Mouse (Mus musculus): ENCODE data around the gene Trpc5. TPM values are rescaled to one million over a fixed set of nuclear protein-coding genes. Genes with fewer than 3 reads are reported as not detected.

Trpc5 gene
- 0.29 and 0.34 TPM in 2 replicates for polyA plus RNA-seq (2015; fragmentation: Nextera tagmentation; extraction: Ambion mirVana)

- WGBS, result 0% methylated on average over 1 of the region's 1 CpGs
- Histone ChIP-seq H3K9ac (0 out of 2 replicates have a peak within 1 kb of the TSS, but pooled peaks have one; percentile 13), H3K4me2 (replicated peaks) (peak within 1 kb of the TSS; percentile 68), H3K4me1 (replicated peaks) (no peaks in the 10 kb centered on the region), H3K4me3 (replicated peaks) (peak within 1 kb of the TSS; percentile 38), H3K27me3 (replicated peaks) (peaks cover 7% of the 10 kb centered on the region; the same call in 1 of the 2 replicates), H3K36me3 (no peaks in the 10 kb centered on the region), H3K9me3 (no peaks in the 10 kb centered on the region), H3K27ac (no peak within 1 kb of the TSS)
- no peak for ATAC-seq
Observed at GRCm38 (mm10) chrX:144688142-144688206, at the start of gene Trpc5. TSS of gene Trpc5 (minus strand) at chrX:144688180.

DNA sequence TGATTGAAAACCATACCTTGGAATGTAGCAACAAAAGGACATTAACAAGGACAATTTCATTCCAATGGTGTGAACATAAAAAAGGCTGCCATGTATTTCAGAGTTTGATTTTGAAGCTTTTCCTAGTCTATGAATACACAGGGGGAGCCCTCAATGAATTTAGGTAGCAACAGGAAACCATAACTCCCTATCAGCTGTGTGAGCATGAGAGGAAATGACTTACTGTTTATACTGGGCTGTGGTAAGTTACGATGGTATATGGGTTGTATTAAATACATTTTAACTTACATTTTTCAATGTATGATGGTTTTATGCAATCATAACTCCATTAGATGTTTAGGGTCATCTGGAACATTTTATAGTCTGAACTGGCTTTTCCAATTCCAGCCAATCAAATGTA, 28.4 kb upstream of the Trpc5 start:
- no peak for ATAC-seq
- Histone ChIP-seq H3K4me3 (replicated peaks) (no peak overlapping the region), H3K9ac (no peak overlapping the region), H3K4me1 (replicated peaks) (no peaks in the 10 kb centered on the region), H3K27me3 (replicated peaks) (no peaks in the 10 kb centered on the region), H3K9me3 (no peaks in the 10 kb centered on the region), H3K27ac (no peak overlapping the region), H3K4me2 (replicated peaks) (no peak overlapping the region), H3K36me3 (no peaks in the 10 kb centered on the region)
- WGBS, result 55% methylated on average over 1 of the region's 1 CpGs

DNA sequence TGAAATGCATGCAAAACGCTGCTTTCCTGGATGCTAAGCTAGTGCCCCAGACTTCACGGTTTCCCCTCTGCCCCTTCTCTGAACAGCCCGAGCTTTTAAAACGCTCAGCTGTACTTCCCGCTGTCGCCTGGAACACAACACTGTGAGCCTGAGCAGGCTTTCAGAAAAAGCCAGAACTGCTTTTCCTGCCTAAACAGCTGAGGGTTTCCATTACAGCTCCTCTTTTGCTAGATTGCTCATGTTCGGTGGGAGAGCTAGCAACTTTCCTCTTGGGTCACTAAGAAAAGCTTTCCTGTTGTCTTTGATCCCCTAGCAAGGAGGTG, 1.8 kb upstream of the Trpc5 start:
- ATAC-seq, result peak; percentile 25; the same call in 1 of the 2 replicates

DNA sequence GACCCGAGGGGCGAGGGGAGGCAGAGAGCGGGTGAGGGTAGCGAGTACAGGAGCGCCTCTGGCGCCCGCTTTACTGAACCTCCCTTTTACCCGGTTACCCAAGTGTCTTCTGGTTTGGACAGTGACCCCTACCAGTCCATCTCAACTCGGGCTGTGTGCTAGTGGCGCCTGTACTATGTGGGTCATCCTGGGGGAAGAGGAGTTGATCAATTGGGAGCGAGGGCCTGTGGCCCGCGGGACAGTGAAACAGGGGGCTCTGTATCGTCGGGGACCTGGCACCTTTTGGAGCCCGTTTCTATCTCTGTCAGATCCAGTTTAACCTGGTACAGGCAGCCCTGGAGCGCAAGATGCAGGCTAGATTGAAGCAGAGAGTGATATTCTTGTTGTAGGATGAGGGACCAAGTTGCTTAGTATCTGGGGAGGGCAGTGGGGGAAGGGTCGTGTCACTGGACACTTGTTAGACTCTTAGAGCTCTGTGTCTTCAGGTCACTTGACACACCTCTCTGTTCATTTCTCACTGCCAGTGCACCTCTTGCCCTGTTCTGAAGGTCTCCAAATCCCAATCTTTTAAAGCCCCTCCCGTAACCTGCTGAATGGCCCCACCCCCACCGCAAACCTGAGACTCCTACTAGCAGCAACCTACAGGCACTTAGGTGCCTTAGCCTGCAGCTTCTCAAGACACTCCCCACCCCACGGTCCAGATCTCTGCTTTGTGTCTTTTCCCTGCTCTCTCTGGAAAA, 1.3 kb upstream of the Trpc5 start:
- peak; percentile 66 for ATAC-seq
- peak overlapping the region; percentile 68 for H3K4me2 ChIP-seq (replicated peaks)
- H3K4me1 ChIP-seq (replicated peaks), result no peaks in the 10 kb centered on the region
- peak overlapping the region; percentile 38 for H3K4me3 ChIP-seq (replicated peaks)
- no peak overlapping the region for H3K27ac ChIP-seq
- 19% methylated on average over 20 of the region's 21 CpGs for WGBS
- 0 out of 2 replicates have a peak overlapping the region, but pooled peaks have one; percentile 13 for H3K9ac ChIP-seq
- no peaks in the 10 kb centered on the region for H3K9me3 ChIP-seq
- H3K27me3 ChIP-seq (replicated peaks), result peaks cover 7% of the 10 kb centered on the region; the same call in 1 of the 2 replicates
- no peaks in the 10 kb centered on the region for H3K36me3 ChIP-seq

More for the DNA sequence above, 1.8 kb upstream of the Trpc5 start:
- H3K4me3 ChIP-seq (replicated peaks), result no peak overlapping the region
- no peaks in the 10 kb centered on the region for H3K36me3 ChIP-seq
- no peaks in the 10 kb centered on the region for H3K9me3 ChIP-seq
- H3K4me1 ChIP-seq (replicated peaks), result no peaks in the 10 kb centered on the region
- 22% methylated on average over 7 of the region's 7 CpGs for WGBS
- no peak overlapping the region for H3K9ac ChIP-seq
- no peak overlapping the region for H3K27ac ChIP-seq
- peak overlapping the region; percentile 68 for H3K4me2 ChIP-seq (replicated peaks)
- peaks cover 7% of the 10 kb centered on the region; the same call in 1 of the 2 replicates for H3K27me3 ChIP-seq (replicated peaks)

DNA sequence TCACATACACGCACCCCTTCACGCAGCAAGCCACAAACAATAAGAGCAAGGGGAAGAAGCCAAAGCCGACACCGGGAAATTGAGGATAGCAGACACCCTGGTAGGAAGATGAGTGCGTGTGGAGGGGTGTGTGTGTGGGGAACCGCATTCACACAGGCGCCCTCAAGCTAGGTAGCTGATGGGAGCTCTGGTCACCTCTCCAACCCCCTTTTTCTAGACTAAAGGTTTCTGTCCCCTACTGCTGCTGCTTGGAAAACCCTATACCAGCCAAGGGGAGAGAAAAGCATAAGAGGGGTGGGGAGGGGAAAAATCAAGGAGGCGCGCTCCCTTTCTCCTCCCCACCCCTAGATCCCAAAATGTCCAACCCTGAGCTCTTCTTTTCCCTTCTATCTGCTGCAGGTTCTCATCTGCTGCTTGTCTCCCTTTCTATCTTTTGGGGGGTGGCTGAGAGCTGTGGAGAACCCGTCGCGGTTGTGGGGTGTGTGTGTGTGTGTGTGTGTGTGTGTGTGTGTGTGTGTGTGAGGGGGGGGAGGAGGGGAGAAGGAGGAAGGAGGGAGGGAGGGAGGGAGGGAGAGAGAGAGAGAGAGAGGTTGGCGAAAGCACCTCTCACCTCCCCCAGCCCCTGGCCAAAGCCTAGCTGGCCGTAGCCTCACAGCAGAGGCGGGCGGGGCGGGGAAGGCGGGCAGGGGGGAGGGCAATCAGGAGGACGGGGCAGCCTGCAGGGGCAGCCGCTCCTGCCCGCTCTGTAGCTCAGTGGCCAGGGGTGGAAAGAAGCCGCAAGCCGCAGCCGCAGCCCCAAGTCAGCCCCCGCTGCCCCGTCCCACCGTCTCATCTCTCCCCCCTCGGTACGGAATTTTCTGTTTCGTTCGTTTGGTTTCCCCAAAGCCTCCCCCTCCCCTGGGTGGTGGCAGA, 483 bp upstream of the Trpc5 start, which contains the start of gene Rtl4:
TSS of gene Rtl4 (plus strand) at position 701 of the 912 bp plus-strand sequence.
- peak; percentile 68 for ATAC-seq
- Histone ChIP-seq H3K9me3 (no peaks in the 10 kb centered on the region), H3K27me3 (replicated peaks) (peaks cover 7% of the 10 kb centered on the region; the same call in 1 of the 2 replicates), H3K4me2 (replicated peaks) (peak within 1 kb of the TSS; percentile 68), H3K27ac (no peak within 1 kb of the TSS), H3K36me3 (no peaks in the 10 kb centered on the region), H3K4me1 (replicated peaks) (no peaks in the 10 kb centered on the region), H3K9ac (0 out of 2 replicates have a peak within 1 kb of the TSS, but pooled peaks have one; percentile 13), H3K4me3 (replicated peaks) (peak within 1 kb of the TSS; percentile 38)
- 19% methylated on average over 24 of the region's 31 CpGs for WGBS

GRCm38 (mm10) chrX:144687742-144688141, 238 bp downstream of the Trpc5 start:
- H3K4me3 ChIP-seq (replicated peaks), result peak overlapping the region; percentile 38
- H3K27ac ChIP-seq, result no peak overlapping the region
- peak overlapping the region; percentile 68 for H3K4me2 ChIP-seq (replicated peaks)
- H3K9ac ChIP-seq, result no peak overlapping the region
- no peaks in the 10 kb centered on the region for H3K4me1 ChIP-seq (replicated peaks)
- no peaks in the 10 kb centered on the region for H3K9me3 ChIP-seq
- no peaks in the 10 kb centered on the region for H3K36me3 ChIP-seq
- no peak for ATAC-seq
- 28% methylated on average over 20 of the region's 20 CpGs for WGBS
- peaks cover 7% of the 10 kb centered on the region; the same call in 1 of the 2 replicates for H3K27me3 ChIP-seq (replicated peaks)

- Histone ChIP-seq H3K4me3 (replicated peaks) (no peak overlapping the region), H3K27me3 (replicated peaks) (no peaks in the 10 kb centered on the region), H3K36me3 (no peaks in the 10 kb centered on the region), H3K4me2 (replicated peaks) (no peak overlapping the region), H3K27ac (no peak overlapping the region), H3K9me3 (no peaks in the 10 kb centered on the region), H3K4me1 (replicated peaks) (no peaks in the 10 kb centered on the region), H3K9ac (no peak overlapping the region)
- no peak for ATAC-seq
- WGBS, result 63% methylated on average over 2 of the region's 2 CpGs
Observed at GRCm38 (mm10) chrX:144652196-144652595, 35.8 kb downstream of the Trpc5 start.

GRCm38 (mm10) chrX:144645394-144645793, 42.6 kb downstream of the Trpc5 start:
- ATAC-seq, result no peak
- no peak overlapping the region for H3K4me2 ChIP-seq (replicated peaks)
- H3K9ac ChIP-seq, result no peak overlapping the region
- WGBS, result 53% methylated on average over 1 of the region's 1 CpGs
- no peaks in the 10 kb centered on the region for H3K9me3 ChIP-seq
- no peaks in the 10 kb centered on the region for H3K27me3 ChIP-seq (replicated peaks)
- no peaks in the 10 kb centered on the region for H3K4me1 ChIP-seq (replicated peaks)
- H3K4me3 ChIP-seq (replicated peaks), result no peak overlapping the region
- H3K36me3 ChIP-seq, result no peaks in the 10 kb centered on the region
- no peak overlapping the region for H3K27ac ChIP-seq

DNA sequence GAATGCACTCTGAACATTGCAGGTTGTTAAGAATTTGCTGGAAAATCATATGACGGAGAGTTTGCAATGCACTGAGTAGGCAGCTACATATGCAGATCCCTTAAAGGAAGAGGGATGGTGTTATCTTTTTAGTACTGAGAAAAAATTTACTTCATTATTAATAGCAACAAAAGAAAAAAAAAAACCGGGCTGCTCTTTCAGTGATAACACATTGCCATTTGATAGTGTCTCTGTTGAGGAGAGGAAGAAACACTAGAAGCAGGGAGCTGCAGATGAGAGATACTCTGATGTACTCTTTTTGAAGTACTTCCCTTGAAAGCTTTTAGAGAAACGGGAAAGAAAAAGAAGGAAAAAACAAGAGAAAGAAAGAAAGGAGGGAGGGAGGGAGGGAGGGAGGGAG, 43.2 kb downstream of the Trpc5 start:
- no peaks in the 10 kb centered on the region for H3K4me1 ChIP-seq (replicated peaks)
- ATAC-seq, result no peak
- H3K9me3 ChIP-seq, result no peaks in the 10 kb centered on the region
- 62% methylated on average over 3 of the region's 3 CpGs for WGBS
- no peak overlapping the region for H3K4me2 ChIP-seq (replicated peaks)
- no peak overlapping the region for H3K27ac ChIP-seq
- no peaks in the 10 kb centered on the region for H3K27me3 ChIP-seq (replicated peaks)
- no peaks in the 10 kb centered on the region for H3K36me3 ChIP-seq
- no peak overlapping the region for H3K9ac ChIP-seq
- H3K4me3 ChIP-seq (replicated peaks), result no peak overlapping the region

GRCm38 (mm10) chrX:144612753-144613152, 75.2 kb downstream of the Trpc5 start:
- no peaks in the 10 kb centered on the region for H3K9me3 ChIP-seq
- H3K9ac ChIP-seq, result no peak overlapping the region
- ATAC-seq, result no peak
- H3K4me2 ChIP-seq (replicated peaks), result no peak overlapping the region
- WGBS, result 46% methylated on average over 4 of the region's 4 CpGs
- H3K27ac ChIP-seq, result no peak overlapping the region
- H3K36me3 ChIP-seq, result no peaks in the 10 kb centered on the region
- no peaks in the 10 kb centered on the region for H3K27me3 ChIP-seq (replicated peaks)
- no peak overlapping the region for H3K4me3 ChIP-seq (replicated peaks)
- no peaks in the 10 kb centered on the region for H3K4me1 ChIP-seq (replicated peaks)

DNA sequence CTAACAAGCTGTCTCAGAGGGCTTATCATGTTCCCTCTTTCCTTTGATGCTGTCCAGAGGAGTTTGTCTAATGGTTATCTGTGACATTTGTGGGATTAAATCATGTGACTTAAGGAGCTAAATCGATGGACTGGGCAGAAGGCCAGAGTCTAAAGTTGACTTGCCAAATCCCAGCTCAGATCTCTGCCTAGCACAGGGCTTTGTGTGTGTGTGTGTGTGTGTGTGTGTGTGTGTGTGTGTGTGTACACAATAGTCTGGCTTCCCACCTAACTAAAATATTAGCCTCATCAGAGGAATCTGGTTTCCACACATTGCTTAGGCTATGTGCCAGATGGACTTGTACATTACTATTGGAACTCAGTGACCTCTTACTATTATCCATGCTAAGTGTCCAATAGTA, 151.5 kb downstream of the Trpc5 start:
- 27% methylated on average over 1 of the region's 1 CpGs for WGBS
- ATAC-seq, result peak; percentile 45

GRCm38 (mm10) chrX:144526042-144526441, 161.9 kb downstream of the Trpc5 start:
- Histone ChIP-seq H3K9me3 (no peaks in the 10 kb centered on the region), H3K36me3 (no peaks in the 10 kb centered on the region), H3K9ac (no peak overlapping the region), H3K4me3 (replicated peaks) (no peak overlapping the region), H3K27me3 (replicated peaks) (no peaks in the 10 kb centered on the region), H3K4me1 (replicated peaks) (no peaks in the 10 kb centered on the region), H3K4me2 (replicated peaks) (no peak overlapping the region), H3K27ac (no peak overlapping the region)
- ATAC-seq, result no peak
- 64% methylated on average over 7 of the region's 7 CpGs for WGBS

More for the DNA sequence above, 151.5 kb downstream of the Trpc5 start:
- Histone ChIP-seq H3K9ac (no peak overlapping the region), H3K27ac (no peak overlapping the region), H3K4me1 (replicated peaks) (no peaks in the 10 kb centered on the region), H3K27me3 (replicated peaks) (no peaks in the 10 kb centered on the region), H3K4me2 (replicated peaks) (no peak overlapping the region), H3K9me3 (no peaks in the 10 kb centered on the region), H3K36me3 (no peaks in the 10 kb centered on the region), H3K4me3 (replicated peaks) (no peak overlapping the region)
